Mouse (Mus musculus) left cerebral cortex, postnatal 14 days (tissue): ENCODE results near the gene Cdkl1. TPM values are rescaled to one million over a fixed set of nuclear protein-coding genes. Genes with fewer than 3 reads are reported as not detected.
A peak's percentile ranks its signal among the peaks of the same experiment; 100 is the strongest.

Experiments used
- DNase-seq, 2 experiments: peaks; one replicate each; pipeline ENCODE4 v3.0.0; 2021 to 2022; ENCODE audit warnings: low spot score in 2 of 2, mixed read lengths in 1 of 2
- intact Hi-C: fragments of 180-260 bp; cut with DNase I; formaldehyde crosslinking; loops from one replicate; pipeline ENCODE4 v1.15.1; 2025
- long read RNA-seq, 2 experiments: library from polyadenylated mRNA; stranded (forward); transcript quantifications; one replicate each; pipeline ENCODE4 v2.0.0; 2021
- total RNA-seq, 2 experiments: library from RNA; stranded (reverse); gene quantifications; 2 replicates each; pipeline ENCODE4 v1.2.3; 2021

Cdkl1 gene
- 10 to 100 TPM; 33.7 to 39.1 TPM for total RNA-seq
- long read RNA-seq, experiment 1, partial matches to known transcripts, result 2 of 10 reads
- long read RNA-seq, experiment 1, other reads (novel, unspliced or antisense), result 8 of 10 reads
- long read RNA-seq, experiment 2, partial matches to known transcripts, result 4 of 10 reads
- long read RNA-seq, experiment 2, other reads (novel, unspliced or antisense), result 6 of 10 reads

- DNase-seq, result peak; percentile 60 to 67
- intact Hi-C loops, result loop anchor here (5.0 kb wide), 1 partner anchor 54 kb away; no protein-coding TSS in a partner anchor
Measured at GRCm38 (mm10) chr12:69790530-69791505, at the start of gene Cdkl1. Cdkl1 (minus strand) TSS chr12:69791267.

- no peak for DNase-seq
- intact Hi-C loops, result loop anchor here (5.0 kb wide), 1 partner anchor 54 kb away; the partner anchor contains the start of genes Atl1 and Map4k5
Measured at GRCm38 (mm10) chr12:69838376-69838775, 47.3 kb upstream of the Cdkl1 start.

GRCm38 (mm10) chr12:69833982-69834604 is 43.0 kb upstream of the Cdkl1 start:
- peak; percentile 28 to 37 for DNase-seq
- intact Hi-C loops, result no loop called here

GRCm38 (mm10) chr12:69831239-69831910 is 40.3 kb upstream of the Cdkl1 start:
- no peak for DNase-seq
- intact Hi-C loops, result no loop called here

GRCm38 (mm10) chr12:69828214-69828613 is 37.1 kb upstream of the Cdkl1 start:
- intact Hi-C loops, result no loop called here
- DNase-seq, result no peak

DNA sequence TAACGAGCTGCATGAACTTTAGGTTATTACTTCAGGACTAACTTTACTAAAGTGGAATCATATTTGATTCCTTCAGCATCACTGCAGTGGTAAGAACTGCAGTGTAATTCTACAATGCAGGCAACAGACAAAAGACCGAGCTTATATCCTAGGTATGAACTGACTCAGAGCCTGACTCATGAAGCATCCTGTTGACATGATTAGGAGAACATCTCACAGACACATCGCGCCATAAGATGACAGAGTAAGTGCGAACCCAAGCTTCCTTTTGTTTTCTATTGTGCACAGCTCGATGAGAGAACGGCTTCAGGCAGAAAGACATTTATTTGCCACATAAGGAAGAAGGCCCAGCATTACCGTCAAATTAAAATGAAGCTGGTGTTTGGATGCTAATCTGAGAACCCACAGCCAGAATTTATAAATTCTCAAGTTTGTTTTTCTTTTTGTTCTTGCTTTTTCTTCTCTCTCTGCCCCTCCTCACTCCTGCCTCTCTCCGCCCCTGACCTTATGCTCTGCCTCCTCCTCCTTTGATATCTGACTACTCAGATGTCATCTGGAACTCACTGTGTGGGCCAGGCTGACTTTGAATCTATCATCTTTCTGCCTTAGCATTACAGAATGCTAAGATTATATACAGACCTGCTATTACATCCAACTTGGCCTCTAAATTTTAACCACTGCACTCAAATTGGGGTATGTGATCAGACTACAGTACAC is 34.0 kb upstream of the Cdkl1 start:
- intact Hi-C loops, result no loop called here
- no peak for DNase-seq

- intact Hi-C loops, result no loop called here
- DNase-seq, result peak in 1 of 2 experiments; percentile 28
Measured at GRCm38 (mm10) chr12:69814272-69814671, 23.2 kb upstream of the Cdkl1 start.

DNA sequence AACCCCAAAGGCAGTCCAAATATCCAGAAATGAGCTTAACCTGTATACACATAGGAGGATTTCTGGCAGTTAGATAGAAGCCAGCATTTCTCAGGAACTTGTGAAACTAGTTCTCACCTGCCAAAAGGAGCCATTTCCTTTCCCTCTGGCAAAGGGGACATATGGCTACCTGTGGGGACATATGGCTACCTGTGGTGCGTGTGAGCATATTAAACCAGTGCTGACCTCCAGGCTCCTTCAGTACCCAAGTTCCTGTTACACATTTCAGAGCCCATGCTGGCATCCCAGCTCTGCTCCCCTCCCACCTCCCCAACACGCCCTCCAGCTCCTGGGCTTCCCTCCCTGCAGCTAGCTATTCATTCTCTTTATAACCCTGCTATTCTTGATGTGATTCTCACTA is 22.5 kb upstream of the Cdkl1 start:
- intact Hi-C loops, result no loop called here
- DNase-seq, result no peak

DNA sequence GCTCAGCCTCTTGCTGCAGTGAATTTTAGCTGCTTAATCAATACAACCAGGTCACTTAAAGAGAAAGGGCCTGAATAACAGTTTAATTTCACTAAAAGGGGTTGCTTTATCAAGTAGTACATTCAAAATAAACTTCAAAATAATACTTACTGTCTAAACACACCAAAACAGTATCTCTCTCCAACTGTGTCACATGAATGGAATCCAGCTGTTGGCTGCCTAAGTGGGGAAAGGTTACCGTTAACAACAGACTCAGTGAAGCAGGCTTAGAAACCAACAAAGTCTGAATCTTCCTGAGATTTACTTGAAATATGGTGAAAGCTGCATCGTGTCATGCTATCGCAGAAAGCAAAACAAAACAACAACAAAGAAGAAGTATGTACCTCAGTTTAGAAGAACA is 21.9 kb upstream of the Cdkl1 start:
- DNase-seq, result no peak
- intact Hi-C loops, result no loop called here

DNA sequence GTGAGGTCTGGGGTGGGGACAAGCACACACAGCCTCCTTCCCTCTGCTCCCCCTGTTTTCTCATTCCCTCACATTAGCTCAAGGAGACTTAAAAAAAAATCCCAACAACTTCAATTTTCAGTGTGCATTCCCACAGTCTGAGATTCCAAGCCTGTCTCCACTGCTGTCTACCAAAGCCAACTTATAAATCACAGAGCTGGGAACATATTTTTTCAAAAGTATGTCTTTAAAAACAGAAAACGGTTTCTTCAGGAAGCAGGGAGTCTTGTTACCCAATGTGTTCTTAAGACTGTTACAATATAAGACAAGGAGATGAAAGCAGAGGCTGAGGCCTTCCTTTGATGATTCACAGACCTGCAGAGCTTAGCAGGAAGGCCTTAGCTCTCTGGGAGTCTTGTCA is 20.9 kb upstream of the Cdkl1 start:
- no peak for DNase-seq
- intact Hi-C loops, result no loop called here

DNA sequence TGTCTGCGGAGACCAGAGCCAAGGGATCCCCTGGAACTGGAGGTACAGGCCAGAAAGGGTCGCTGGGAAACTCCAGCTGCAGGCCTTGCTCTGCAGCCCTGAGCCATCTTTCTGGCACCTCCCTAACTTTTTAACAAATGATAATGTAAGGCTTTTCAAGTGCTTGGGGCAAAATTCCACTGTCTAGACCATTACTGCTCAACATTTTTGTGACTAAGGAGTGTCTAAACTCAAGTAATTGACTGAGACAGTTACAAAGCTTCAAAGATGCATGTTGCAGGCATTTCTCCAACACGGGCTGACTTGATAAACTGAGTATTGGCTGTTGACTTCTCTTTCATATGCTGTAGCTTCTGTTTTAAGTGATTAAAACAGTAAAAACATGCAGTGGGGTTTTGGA is 18.4 kb upstream of the Cdkl1 start:
- intact Hi-C loops, result no loop called here
- no peak for DNase-seq

- no peak for DNase-seq
- intact Hi-C loops, result no loop called here
Measured at GRCm38 (mm10) chr12:69807399-69807985, 16.4 kb upstream of the Cdkl1 start.

DNA sequence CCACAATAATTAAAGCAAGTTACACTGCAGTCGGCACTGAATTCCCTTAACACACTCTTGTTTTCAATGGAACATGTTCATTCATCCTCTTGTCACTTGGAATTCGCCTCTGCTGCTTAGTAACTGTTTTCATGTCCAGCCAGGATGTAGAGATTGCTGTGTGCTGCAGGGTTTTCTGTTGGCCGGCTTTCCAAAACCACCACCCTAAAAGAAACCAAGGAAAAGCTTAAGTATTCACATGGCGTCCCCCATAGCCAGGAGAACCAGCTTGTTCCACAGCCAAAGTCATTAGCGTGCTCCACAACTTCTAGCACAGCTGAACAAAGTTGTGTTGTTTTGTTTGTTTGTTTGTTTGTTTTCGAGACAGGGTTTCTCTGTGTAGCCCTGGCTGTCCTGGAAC is 14.1 kb upstream of the Cdkl1 start:
- no peak for DNase-seq

DNA sequence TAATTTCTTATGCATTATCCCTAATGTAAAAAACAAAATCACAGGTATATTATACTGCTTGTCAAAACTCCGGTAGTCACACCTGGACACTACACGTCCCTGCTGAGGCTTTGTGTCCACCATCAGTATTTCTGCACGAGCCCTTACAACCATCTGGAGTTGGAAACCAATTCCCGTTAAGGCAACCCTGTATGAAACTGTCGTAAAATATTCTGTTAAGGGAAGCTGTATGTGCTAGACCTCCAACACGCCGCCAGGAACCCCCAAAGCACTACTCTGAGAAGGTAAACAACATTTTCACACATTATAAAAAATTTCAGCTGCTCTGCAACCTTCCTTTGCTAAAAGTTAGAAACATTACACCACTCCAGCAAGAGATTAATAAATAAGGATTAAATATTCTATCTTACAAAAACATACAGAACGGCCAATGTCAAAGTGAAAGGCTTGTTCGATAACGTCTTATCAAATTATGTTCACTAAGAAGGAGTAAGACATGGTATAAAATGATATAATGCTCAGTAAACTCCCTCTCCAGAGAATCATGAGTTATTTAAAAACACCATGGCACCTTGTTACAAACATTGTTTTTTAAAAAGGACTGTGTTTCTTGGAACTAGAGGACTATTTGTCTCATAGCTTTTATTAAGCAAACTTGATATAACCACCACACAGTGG is 13.5 kb upstream of the Cdkl1 start:
- intact Hi-C loops, result no loop called here

More for the DNA sequence above, 14.1 kb upstream of the Cdkl1 start:
- intact Hi-C loops, result no loop called here

GRCm38 (mm10) chr12:69803196-69803595 is 12.1 kb upstream of the Cdkl1 start:
- intact Hi-C loops, result no loop called here
- no peak for DNase-seq

More for the DNA sequence above, 13.5 kb upstream of the Cdkl1 start:
- DNase-seq, result no peak

GRCm38 (mm10) chr12:69800586-69800985 is 9.5 kb upstream of the Cdkl1 start:
- DNase-seq, result no peak
- intact Hi-C loops, result no loop called here

DNA sequence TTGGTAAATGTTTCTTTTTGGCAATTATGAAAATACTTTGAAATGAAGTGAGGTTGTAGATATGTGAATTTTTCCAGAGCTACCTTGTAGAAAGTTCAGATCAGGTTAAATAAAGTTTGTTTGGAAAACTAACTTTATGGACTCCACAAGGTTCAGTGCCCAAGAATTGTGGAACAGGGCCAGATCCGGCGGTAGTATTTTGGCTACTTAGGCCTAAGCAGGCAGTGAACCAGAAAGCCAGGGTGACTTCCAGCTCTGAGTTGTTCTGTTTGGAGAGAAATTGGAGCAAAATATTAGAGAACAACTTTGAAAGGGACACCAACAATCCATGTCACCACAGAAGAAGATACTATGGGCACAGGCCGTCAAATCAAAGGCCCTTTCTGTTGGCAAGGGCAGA is 5.2 kb upstream of the Cdkl1 start:
- no peak for DNase-seq
- intact Hi-C loops, result no loop called here
